In genomic region chr4:62515490-62515889, GRCm38 (mm10) we compare ENCODE assay signal across 11 mouse cellular contexts. TPM values are rescaled to one million over a fixed set of nuclear protein-coding genes. Genes with fewer than 3 reads are reported as not detected.
DNase-seq lines count a peak whose midpoint lies in the region; ATAC-seq and TF ChIP-seq lines count a peak whose summit lies in the region.
"Had no signal": no experiment of that assay in that cellular context is flagged by ENCODE, and none has a peak within 500 bp of the region (broad histone marks: within the 10 kb centered on the region; RNA-seq: fewer than 3 reads in every experiment).

No protein-coding gene starts in this region.

- peaks cover 31% of the 10 kb centered on the region for H3K36me3 ChIP-seq in lung, embryonic 14.5 days (ENCODE audit: insufficient read depth)

- no peaks in the 10 kb centered on the region for H3K27me3 ChIP-seq in lung, embryonic 14.5 days (ENCODE audit: insufficient read depth, low read length)
- H3K27me3 ChIP-seq: limb, embryonic 15.5 days had no signal

- H3K4me3 ChIP-seq in lung, embryonic 14.5 days (ENCODE audit: low read depth, low read length), result peak overlapping the region; percentile 21; the same call in 1 of the 2 replicates
- H3K4me3 ChIP-seq: limb, embryonic 15.5 days had no signal

- no peaks in the 10 kb centered on the region for H3K9me3 ChIP-seq in lung, embryonic 14.5 days (ENCODE audit: low read depth, low read length)
- H3K9me3 ChIP-seq: limb, embryonic 15.5 days had no signal

- 53% methylated on average over 3 of the region's 3 CpGs for WGBS in lung, embryonic 14.5 days

- H3K27ac ChIP-seq in lung, embryonic 14.5 days (ENCODE audit: low read depth), result peak overlapping the region; percentile 79
- H3K27ac ChIP-seq: limb, embryonic 15.5 days had no signal

- H3K4me2 ChIP-seq in lung, embryonic 14.5 days, result peak overlapping the region; percentile 33
- H3K4me2 ChIP-seq: limb, embryonic 15.5 days had no signal

- peak; percentile 64 for DNase-seq in cerebellum, adult 9-10 months
- DNase-seq in cerebellum, postnatal 14 days, result no peak
- DNase-seq in lung, embryonic 14.5 days, result no peak
- DNase-seq in lung, postnatal 25 days (ENCODE audit: low spot score), result no peak
- no peak for DNase-seq in adrenal gland, postnatal 14 days
- no peak for DNase-seq in layer of hippocampus, adult 18-20 months (ENCODE audit: low spot score in 2 of 2)

- 0 out of 2 replicates have a peak overlapping the region, but pooled peaks have one; percentile 9 for H3K9ac ChIP-seq in lung, embryonic 14.5 days
- H3K9ac ChIP-seq: limb, embryonic 15.5 days had no signal

- H3K4me1 ChIP-seq in lung, embryonic 14.5 days (ENCODE audit: insufficient read depth), result peaks cover 26% of the 10 kb centered on the region

- no peak for TF ChIP-seq CTCF in lung, embryonic 14.5 days (IDR thresholded peaks at IDR 0.05; ENCODE audit: low read depth)

- no peak for ATAC-seq in lung, embryonic 14.5 days (ENCODE audit: insufficient read depth)
- peak; percentile 21; the same call in 1 of the 2 replicates for ATAC-seq in granulocyte monocyte progenitor cell, adult 5-6 weeks (replicated peaks; ENCODE audit: poor library complexity, severe bottlenecking)
- ATAC-seq in megakaryocyte-erythroid progenitor cell, adult 5-6 weeks (replicated peaks; ENCODE audit: low FRiP score, low TSS enrichment, poor library complexity, severe bottlenecking), result peak; percentile 34
- ATAC-seq: CD4-positive, CD25-positive, alpha-beta regulatory T cell, adult 4 months had no signal

RNA-seq across cellular contexts. Expression of gene Alad, which starts 4.2 kb away (rescaled TPM):
- polyA plus RNA-seq in lung, embryonic 14.5 days (2014; fragmentation: Nextera tagmentation; extraction: Ambion mirVana), result 103 and 110 TPM in 2 replicates
- total RNA-seq in granulocyte monocyte progenitor cell, adult 5-6 weeks (2014; fragmentation: Nextera tagmentation), result 25.4 and 34.6 TPM in 2 replicates
- 14.8 and 16.3 TPM in 2 replicates for total RNA-seq in granulocyte monocyte progenitor cell, adult 5-6 weeks (2017)
- total RNA-seq in megakaryocyte-erythroid progenitor cell, adult 5-6 weeks (2014; fragmentation: Nextera tagmentation), result 310 and 320 TPM in 2 replicates
- 64.9 and 137 TPM in 2 replicates for total RNA-seq in megakaryocyte-erythroid progenitor cell, adult 5-6 weeks (2017)
- total RNA-seq in adrenal gland, postnatal 14 days (2021), result 90.0 and 110 TPM in 2 replicates
- 10 to 100 TPM; 31.5 to 33.7 TPM for total RNA-seq in layer of hippocampus, adult 18-20 months (2021)

RNA-seq across cellular contexts. Expression of gene Pole3, which starts 9.4 kb away (rescaled TPM):
- polyA plus RNA-seq in lung, embryonic 14.5 days (2014; fragmentation: Nextera tagmentation; extraction: Ambion mirVana), result 94.5 and 96.4 TPM in 2 replicates
- 63.7 and 69.6 TPM in 2 replicates for total RNA-seq in granulocyte monocyte progenitor cell, adult 5-6 weeks (2014; fragmentation: Nextera tagmentation)
- total RNA-seq in granulocyte monocyte progenitor cell, adult 5-6 weeks (2017), result 72.0 and 76.7 TPM in 2 replicates
- total RNA-seq in megakaryocyte-erythroid progenitor cell, adult 5-6 weeks (2014; fragmentation: Nextera tagmentation), result 84.0 and 122 TPM in 2 replicates
- 135 and 144 TPM in 2 replicates for total RNA-seq in megakaryocyte-erythroid progenitor cell, adult 5-6 weeks (2017)
- 43.9 and 46.4 TPM in 2 replicates for total RNA-seq in adrenal gland, postnatal 14 days (2021)
- total RNA-seq in layer of hippocampus, adult 18-20 months (2021), result 10 to 100 TPM; 26.4 to 26.9 TPM

RNA-seq across cellular contexts. Expression of gene 4933430I17Rik, which starts 9.7 kb away (rescaled TPM):
- 0.68 and 1.1 TPM in 2 replicates for polyA plus RNA-seq in lung, embryonic 14.5 days (2014; fragmentation: Nextera tagmentation; extraction: Ambion mirVana)
- not detected in 2 replicates for total RNA-seq in granulocyte monocyte progenitor cell, adult 5-6 weeks (2014; fragmentation: Nextera tagmentation)
- 0.72 TPM in 1 of 2 replicates, not detected in the other for total RNA-seq in granulocyte monocyte progenitor cell, adult 5-6 weeks (2017)
- total RNA-seq in megakaryocyte-erythroid progenitor cell, adult 5-6 weeks (2014; fragmentation: Nextera tagmentation), result not detected in 2 replicates
- total RNA-seq in megakaryocyte-erythroid progenitor cell, adult 5-6 weeks (2017), result not detected in 2 replicates
- 0.19 and 0.26 TPM in 2 replicates for total RNA-seq in adrenal gland, postnatal 14 days (2021)
- total RNA-seq in layer of hippocampus, adult 18-20 months (2021), result under 1 TPM; 0.52 to 0.53 TPM
- total RNA-seq: gastrocnemius, adult 8-10 months had no signal
- polyA plus RNA-seq: CD4-positive, CD25-positive, alpha-beta regulatory T cell, adult 4 months had no signal

RNA-seq across cellular contexts. Expression of gene Hdhd3, which starts 12.2 kb away (rescaled TPM):
- polyA plus RNA-seq in lung, embryonic 14.5 days (2014; fragmentation: Nextera tagmentation; extraction: Ambion mirVana), result 16.6 and 17.7 TPM in 2 replicates
- 0.23 and 4.2 TPM in 2 replicates for total RNA-seq in granulocyte monocyte progenitor cell, adult 5-6 weeks (2014; fragmentation: Nextera tagmentation)
- 0.43 TPM in 1 of 2 replicates, not detected in the other for total RNA-seq in granulocyte monocyte progenitor cell, adult 5-6 weeks (2017)
- 2.0 and 4.8 TPM in 2 replicates for total RNA-seq in megakaryocyte-erythroid progenitor cell, adult 5-6 weeks (2014; fragmentation: Nextera tagmentation)
- total RNA-seq in megakaryocyte-erythroid progenitor cell, adult 5-6 weeks (2017), result 2.8 and 3.9 TPM in 2 replicates
- 16.2 and 22.7 TPM in 2 replicates for total RNA-seq in adrenal gland, postnatal 14 days (2021)
- 10 to 100 TPM in 1 of 2 experiments, 1 to 10 TPM in 1; 9.3 to 11.1 TPM for total RNA-seq in layer of hippocampus, adult 18-20 months (2021)

RNA-seq across cellular contexts. Expression of gene Bspry, which starts 35.6 kb away (rescaled TPM):
- polyA plus RNA-seq in lung, embryonic 14.5 days (2014; fragmentation: Nextera tagmentation; extraction: Ambion mirVana), result 30.5 and 31.0 TPM in 2 replicates
- total RNA-seq in granulocyte monocyte progenitor cell, adult 5-6 weeks (2014; fragmentation: Nextera tagmentation), result not detected in 2 replicates
- total RNA-seq in granulocyte monocyte progenitor cell, adult 5-6 weeks (2017), result 0.43 TPM in 1 of 2 replicates, not detected in the other
- not detected in 2 replicates for total RNA-seq in megakaryocyte-erythroid progenitor cell, adult 5-6 weeks (2014; fragmentation: Nextera tagmentation)
- 0.09 and 1.0 TPM in 2 replicates for total RNA-seq in megakaryocyte-erythroid progenitor cell, adult 5-6 weeks (2017)
- 1.1 and 1.3 TPM in 2 replicates for total RNA-seq in adrenal gland, postnatal 14 days (2021)
- under 1 TPM; 0.25 to 0.72 TPM for total RNA-seq in layer of hippocampus, adult 18-20 months (2021)
- total RNA-seq: gastrocnemius, adult 8-10 months had no signal
